Mouse (Mus musculus) neural tube, embryonic 15.5 days (tissue): ENCODE measurements around the gene Cyth3. TPM values are rescaled to one million over a fixed set of nuclear protein-coding genes. Genes with fewer than 3 reads are reported as not detected.

ENCODE experiments used
- ATAC-seq: fragments of 200-750 bp; cut with Nextera tagmentation; 2 replicates; pipeline ENCODE4 v1.8.0; 2017; ENCODE audit warnings: mild to moderate bottlenecking, moderate TSS enrichment, moderate library complexity; ENCODE audit not compliant: low FRiP score
- H3K27ac ChIP-seq: fragments of 300-500 bp; sonication (generic); replicated peaks from 2 replicates; pipeline ENCODE4 v1.5.1; 2015; ENCODE audit warnings: mild to moderate bottlenecking, inconsistent platforms
- H3K27me3 ChIP-seq: fragments of 300-500 bp; sonication (generic); replicated peaks from 2 replicates; pipeline ENCODE4 v1.6.1; 2015; ENCODE audit warnings: inconsistent platforms
- H3K36me3 ChIP-seq: fragments of 300-500 bp; sonication (generic); 2 replicates; pipeline ENCODE4 v1.6.1; 2015; ENCODE audit warnings: inconsistent platforms
- H3K4me1 ChIP-seq: fragments of 300-500 bp; sonication (generic); 2 replicates; pipeline ENCODE4 v1.6.1; 2015; ENCODE audit warnings: inconsistent platforms
- H3K4me2 ChIP-seq: fragments of 300-500 bp; sonication (generic); 2 replicates; pipeline ENCODE4 v1.6.1; 2015; ENCODE audit warnings: inconsistent platforms, mild to moderate bottlenecking, moderate library complexity
- H3K4me3 ChIP-seq: fragments of 300-500 bp; sonication (generic); replicated peaks from 2 replicates; pipeline ENCODE4 v1.5.1; 2015; ENCODE audit warnings: mild to moderate bottlenecking, inconsistent platforms
- H3K9ac ChIP-seq: fragments of 300-500 bp; sonication (generic); replicated peaks from 2 replicates; pipeline ENCODE4 v1.6.1; 2015; ENCODE audit warnings: mild to moderate bottlenecking, inconsistent platforms
- H3K9me3 ChIP-seq: fragments of 300-500 bp; sonication (generic); replicated peaks from 2 replicates; pipeline ENCODE4 v1.6.1; 2016; ENCODE audit warnings: inconsistent platforms
- WGBS: fragments of 180-500 bp; shearing (Covaris S2); methylation state at CpG from one replicate; pipeline ENCODE4 v1.1.7; 2015; ENCODE audit warnings: mixed read lengths; 5-methylcytosine and 5-hydroxymethylcytosine counted together
- polyA plus RNA-seq: library from polyadenylated mRNA; unstranded; fragments of >200 nt; fragmentation: Nextera tagmentation; extraction: Ambion mirVana; gene quantifications from 2 replicates; pipeline ENCODE4 v1.2.1, GENCODE M21; 2015

Gene Cyth3
- polyA plus RNA-seq, 1 experiment from 2014 or later: 42.2 TPM

DNA sequence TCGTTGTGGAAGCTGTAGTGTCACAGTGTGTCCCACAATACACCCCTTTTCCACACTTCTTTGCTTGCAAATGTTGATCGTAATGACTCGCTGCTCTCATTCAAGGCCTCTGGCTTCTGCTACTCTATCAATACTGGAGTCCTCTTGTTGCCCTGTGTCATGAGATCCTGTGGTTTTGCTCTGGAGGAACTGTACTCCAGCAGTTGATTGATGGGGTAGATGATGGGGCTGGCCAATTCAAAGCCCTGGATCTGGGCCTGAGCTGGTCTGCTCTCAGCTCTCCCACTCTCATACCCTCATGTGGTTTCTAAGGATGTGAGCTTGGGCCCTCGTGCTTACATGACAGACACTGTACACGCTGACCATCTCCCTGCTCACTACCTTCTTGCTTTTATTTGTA, 52.3 kb downstream of the Cyth3 start:
- Histone ChIP-seq H3K27me3 (no peaks in the 10 kb centered on the region), H3K27ac (no peak overlapping the region), H3K4me2 (no peak overlapping the region), H3K4me1 (peaks cover 7% of the 10 kb centered on the region; the same call in 1 of the 2 replicates), H3K9me3 (no peaks in the 10 kb centered on the region), H3K36me3 (no peaks in the 10 kb centered on the region), H3K4me3 (no peak overlapping the region), H3K9ac (no peak overlapping the region)
- ATAC-seq: no peak
- 72% methylated on average over 5 of the region's 5 CpGs for WGBS

DNA sequence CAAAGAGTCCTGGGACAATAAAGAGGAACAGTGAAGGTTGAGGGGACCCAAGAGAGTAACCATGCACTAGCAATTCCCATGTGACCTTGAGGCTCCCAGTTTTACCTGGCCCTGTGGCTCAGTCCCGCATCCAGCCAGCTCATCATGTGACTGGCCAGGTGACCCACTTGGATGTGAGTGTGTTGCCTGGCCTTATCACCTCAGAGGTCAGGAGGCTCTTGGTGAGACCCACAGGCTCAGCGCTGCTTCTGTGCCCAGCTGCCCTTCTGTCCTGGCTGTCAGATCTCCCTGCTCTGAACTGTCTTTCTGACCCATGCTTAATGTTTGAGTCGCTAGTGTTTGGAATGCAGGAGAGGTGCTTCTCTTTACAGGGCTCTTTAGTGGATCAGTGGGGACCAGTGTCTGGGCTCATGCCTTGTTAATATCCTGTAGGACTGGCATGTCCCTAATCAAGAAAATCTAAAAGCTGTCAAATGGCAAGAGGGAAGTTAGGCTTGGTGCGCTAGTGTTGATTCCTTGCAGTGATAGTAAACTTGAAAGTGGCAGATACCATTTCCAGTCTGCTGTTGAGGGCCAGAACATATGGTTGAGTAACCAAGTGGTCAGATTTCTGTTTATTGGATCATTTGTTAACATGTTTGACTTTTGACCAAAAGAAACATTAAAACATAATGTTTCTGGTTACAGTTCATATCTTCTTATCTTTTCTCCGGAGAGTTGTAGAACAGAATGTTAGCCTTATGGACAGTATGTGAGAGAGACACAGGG, 54.2 kb downstream of the Cyth3 start:
- Histone ChIP-seq H3K4me2 (no peak overlapping the region), H3K9ac (no peak overlapping the region), H3K27me3 (no peaks in the 10 kb centered on the region), H3K9me3 (no peaks in the 10 kb centered on the region), H3K27ac (no peak overlapping the region), H3K36me3 (no peaks in the 10 kb centered on the region), H3K4me1 (peaks cover 10% of the 10 kb centered on the region), H3K4me3 (no peak overlapping the region)
- WGBS: 86% methylated on average over 5 of the region's 5 CpGs
- ATAC-seq: no peak

DNA sequence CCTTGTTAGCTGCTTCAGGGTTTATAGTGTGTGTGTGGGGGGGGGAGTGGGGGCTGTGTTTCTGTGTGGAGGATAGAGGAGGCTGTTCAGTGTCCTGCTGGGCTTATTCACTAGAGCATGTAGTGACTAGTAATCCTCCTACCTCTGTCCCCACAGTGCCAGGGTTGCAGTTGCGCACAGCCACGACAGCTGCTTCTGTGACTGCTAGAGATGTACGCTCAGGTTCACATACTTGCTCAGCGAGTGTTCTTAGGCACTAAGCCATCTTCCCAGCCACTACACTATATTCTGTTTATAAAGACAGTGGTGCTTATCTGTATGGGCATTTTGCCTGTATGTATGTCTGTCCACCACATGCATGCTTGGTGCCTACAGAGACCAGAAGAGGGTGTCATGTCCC, 55.1 kb downstream of the Cyth3 start:
- no peaks in the 10 kb centered on the region for H3K36me3 ChIP-seq
- no peak for ATAC-seq
- no peak overlapping the region for H3K4me2 ChIP-seq
- H3K4me1 ChIP-seq: peaks cover 10% of the 10 kb centered on the region
- H3K9ac ChIP-seq: no peak overlapping the region
- H3K27me3 ChIP-seq: no peaks in the 10 kb centered on the region
- H3K27ac ChIP-seq: no peak overlapping the region
- 67% methylated on average over 4 of the region's 4 CpGs for WGBS
- H3K4me3 ChIP-seq: no peak overlapping the region
- H3K9me3 ChIP-seq: no peaks in the 10 kb centered on the region

DNA sequence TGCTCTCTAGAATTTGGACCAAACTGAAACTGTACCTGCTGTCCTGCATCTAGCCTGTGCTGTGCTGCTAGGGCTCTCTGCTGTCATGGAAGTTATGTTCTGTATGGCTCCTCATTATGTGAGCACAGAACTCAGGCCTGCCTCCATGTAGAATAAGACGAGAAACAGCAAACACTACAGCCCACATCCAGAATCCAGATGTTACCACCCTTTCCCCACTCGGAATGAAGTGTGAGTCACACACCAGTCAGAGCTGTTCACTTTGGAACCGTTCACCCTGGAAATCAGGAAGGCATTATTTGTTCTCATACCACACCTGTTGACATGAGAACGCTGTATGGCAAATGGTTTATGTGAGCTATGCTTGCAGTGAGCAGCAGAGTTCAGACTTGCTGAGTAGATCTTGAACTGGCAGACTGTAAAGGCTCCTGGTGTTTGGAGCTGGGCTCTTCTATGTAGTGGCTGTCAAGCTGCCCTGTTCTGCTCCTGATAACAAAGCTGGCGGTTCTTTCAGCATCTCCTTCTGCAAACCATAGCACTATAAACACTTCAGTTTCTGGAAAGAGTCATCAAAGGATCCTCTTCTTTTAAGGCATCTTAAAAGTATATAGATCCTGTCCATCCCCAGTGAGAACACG, 56.5 kb downstream of the Cyth3 start:
- no peaks in the 10 kb centered on the region for H3K27me3 ChIP-seq
- no peak overlapping the region for H3K4me2 ChIP-seq
- WGBS: 79% methylated on average over 6 of the region's 6 CpGs
- no peaks in the 10 kb centered on the region for H3K9me3 ChIP-seq
- H3K4me1 ChIP-seq: peaks cover 15% of the 10 kb centered on the region
- H3K9ac ChIP-seq: no peak overlapping the region
- H3K4me3 ChIP-seq: no peak overlapping the region
- H3K27ac ChIP-seq: no peak overlapping the region
- no peaks in the 10 kb centered on the region for H3K36me3 ChIP-seq
- ATAC-seq: no peak

DNA sequence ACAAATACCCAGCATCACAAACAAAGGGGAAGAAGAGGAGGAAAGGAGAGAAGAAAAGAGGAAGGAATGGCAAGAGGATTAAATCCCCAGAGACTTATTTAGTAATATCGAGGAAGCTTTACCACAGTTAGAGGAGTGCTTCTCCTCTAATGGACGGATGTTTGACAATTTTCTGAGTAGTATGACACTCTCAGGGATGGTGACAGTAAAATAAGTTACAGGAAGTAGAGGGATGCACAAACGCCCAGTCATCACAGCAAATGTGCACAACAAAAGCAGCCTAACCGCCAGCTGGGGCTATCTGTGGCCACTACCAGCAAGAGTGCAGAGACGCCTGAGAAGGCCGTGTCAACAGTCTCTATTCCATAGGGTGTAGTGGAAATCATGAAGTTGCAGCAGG, 57.4 kb downstream of the Cyth3 start:
- Histone ChIP-seq H3K9me3 (no peaks in the 10 kb centered on the region), H3K9ac (no peak overlapping the region), H3K36me3 (no peaks in the 10 kb centered on the region), H3K4me1 (peaks cover 11% of the 10 kb centered on the region), H3K4me3 (no peak overlapping the region), H3K4me2 (no peak overlapping the region), H3K27ac (no peak overlapping the region), H3K27me3 (no peaks in the 10 kb centered on the region)
- WGBS: 65% methylated on average over 6 of the region's 6 CpGs
- ATAC-seq: no peak

DNA sequence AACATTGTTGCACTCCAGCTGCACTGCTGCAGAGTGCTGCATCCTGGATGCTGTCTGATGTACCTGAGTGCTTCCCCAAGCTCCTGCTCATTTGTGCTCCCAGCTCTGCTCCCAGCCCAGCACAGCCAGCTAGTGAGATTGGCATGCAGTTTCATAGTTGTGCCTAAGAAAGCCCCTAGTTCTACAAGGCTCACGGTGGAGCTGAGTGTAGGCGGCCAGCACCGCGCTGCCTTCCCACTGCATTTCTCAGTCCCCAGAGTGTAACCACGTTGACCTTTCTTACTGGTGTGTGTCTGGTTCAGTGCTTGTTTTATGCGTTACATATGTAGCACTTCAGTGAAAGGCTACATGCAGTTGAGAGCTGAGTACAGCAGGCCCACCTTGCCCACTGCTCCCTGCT, 61.4 kb downstream of the Cyth3 start:
- WGBS: 83% methylated on average over 6 of the region's 6 CpGs
- Histone ChIP-seq H3K27ac (no peak overlapping the region), H3K9me3 (no peaks in the 10 kb centered on the region), H3K4me1 (peaks cover 8% of the 10 kb centered on the region; the same call in 1 of the 2 replicates), H3K9ac (no peak overlapping the region), H3K4me3 (no peak overlapping the region), H3K27me3 (no peaks in the 10 kb centered on the region), H3K36me3 (peaks cover 18% of the 10 kb centered on the region), H3K4me2 (no peak overlapping the region)
- no peak for ATAC-seq

DNA sequence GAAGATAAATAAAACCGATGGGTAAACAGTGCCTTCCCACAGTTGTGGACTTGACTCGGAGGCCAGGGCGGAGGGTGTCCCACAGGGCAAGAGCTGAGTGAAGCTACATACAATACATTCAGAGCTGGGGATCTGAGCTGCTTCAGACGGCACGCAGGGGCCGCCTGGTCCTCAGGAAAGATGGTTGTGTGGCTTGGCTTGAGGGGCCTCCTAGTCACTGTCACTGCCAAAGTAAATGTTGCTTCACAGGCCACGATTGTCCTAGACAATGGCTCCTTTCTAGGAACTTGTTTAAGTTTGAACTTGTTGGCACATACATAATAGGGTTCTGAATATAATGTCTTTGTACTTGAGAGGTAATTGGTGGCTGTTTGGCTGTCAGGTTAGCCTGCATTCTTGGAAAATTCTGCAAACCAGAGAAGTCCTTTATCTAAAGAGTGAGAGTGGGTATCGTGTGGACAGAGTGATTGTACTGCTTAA, 62.7 kb downstream of the Cyth3 start:
- ATAC-seq: no peak
- Histone ChIP-seq H3K4me2 (no peak overlapping the region), H3K4me3 (no peak overlapping the region), H3K27ac (no peak overlapping the region), H3K9me3 (no peaks in the 10 kb centered on the region), H3K9ac (no peak overlapping the region), H3K36me3 (peaks cover 18% of the 10 kb centered on the region), H3K27me3 (no peaks in the 10 kb centered on the region), H3K4me1 (peaks cover 5% of the 10 kb centered on the region; the same call in 1 of the 2 replicates)
- WGBS: 71% methylated on average over 8 of the region's 8 CpGs

DNA sequence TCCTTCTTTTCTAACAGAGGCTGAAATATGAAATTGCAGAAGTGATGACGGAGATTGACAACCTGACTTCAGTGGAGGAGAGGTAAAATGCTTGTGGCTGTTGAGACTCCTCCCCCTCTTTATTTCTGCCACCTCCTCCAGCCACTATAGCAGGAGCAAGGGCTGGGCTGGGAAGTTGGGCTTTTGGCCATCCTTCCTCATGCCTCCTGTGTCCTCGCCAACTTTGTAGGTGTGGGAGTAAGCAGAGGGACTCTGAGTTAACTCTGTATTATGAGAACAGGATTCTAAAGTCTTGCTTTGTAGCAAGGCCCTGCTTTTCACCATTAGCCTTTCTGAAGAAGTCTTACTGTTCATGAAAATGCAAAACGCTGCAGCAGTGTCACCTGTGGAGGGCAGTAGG, 64.2 kb downstream of the Cyth3 start:
- no peak overlapping the region for H3K4me2 ChIP-seq
- no peak for ATAC-seq
- H3K4me3 ChIP-seq: no peak overlapping the region
- 0 out of 2 replicates have a peak, but pooled peaks cover 5% of the 10 kb centered on the region for H3K4me1 ChIP-seq
- H3K9ac ChIP-seq: no peak overlapping the region
- H3K36me3 ChIP-seq: peaks cover 20% of the 10 kb centered on the region
- H3K27me3 ChIP-seq: no peaks in the 10 kb centered on the region
- 94% methylated on average over 3 of the region's 3 CpGs for WGBS
- no peaks in the 10 kb centered on the region for H3K9me3 ChIP-seq
- H3K27ac ChIP-seq: no peak overlapping the region

DNA sequence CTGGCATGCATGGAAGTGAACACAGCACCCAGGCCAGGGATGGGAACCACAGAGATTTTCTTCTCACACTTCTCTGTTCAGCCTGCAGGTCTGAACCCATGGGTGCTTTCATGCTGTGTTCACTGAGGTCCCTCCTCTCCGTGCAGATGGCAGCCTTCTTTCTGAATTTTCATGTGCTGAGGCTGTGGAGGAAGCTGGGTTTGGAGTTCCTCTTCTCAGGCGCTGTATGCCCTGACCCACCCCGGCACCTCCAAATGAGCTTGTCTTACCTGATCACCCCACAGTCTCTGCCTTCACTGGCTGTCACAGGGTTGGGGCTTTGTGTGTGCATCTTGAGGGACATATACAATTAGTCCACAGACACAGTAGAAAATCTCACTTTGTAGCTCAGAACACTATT, 65.3 kb downstream of the Cyth3 start:
- 0 out of 2 replicates have a peak, but pooled peaks cover 5% of the 10 kb centered on the region for H3K4me1 ChIP-seq
- H3K4me2 ChIP-seq: no peak overlapping the region
- no peaks in the 10 kb centered on the region for H3K27me3 ChIP-seq
- WGBS: 98% methylated on average over 3 of the region's 3 CpGs
- no peak overlapping the region for H3K27ac ChIP-seq
- H3K36me3 ChIP-seq: peaks cover 22% of the 10 kb centered on the region
- no peak overlapping the region for H3K4me3 ChIP-seq
- no peaks in the 10 kb centered on the region for H3K9me3 ChIP-seq
- no peak for ATAC-seq
- H3K9ac ChIP-seq: no peak overlapping the region

DNA sequence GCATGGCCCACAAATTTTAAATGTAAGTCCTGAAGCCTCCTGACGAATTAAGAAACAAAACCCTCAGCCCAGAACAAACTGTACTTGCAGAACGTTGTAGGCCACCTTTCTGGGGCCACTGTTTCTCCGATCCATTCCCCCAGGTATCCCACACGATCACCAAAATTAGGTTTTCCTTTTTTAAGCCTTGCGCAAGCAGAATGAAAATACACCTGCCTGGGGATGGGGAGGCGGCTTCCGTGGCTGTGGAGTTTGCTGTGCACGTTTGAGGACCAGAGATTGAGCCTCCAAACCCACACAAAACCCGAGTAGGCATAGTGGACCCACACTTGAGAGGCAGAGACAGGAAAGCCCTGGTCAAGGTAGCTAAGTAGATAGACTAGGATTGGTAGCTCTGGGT, 68.1 kb downstream of the Cyth3 start:
- Histone ChIP-seq H3K4me2 (no peak overlapping the region), H3K9ac (no peak overlapping the region), H3K9me3 (no peaks in the 10 kb centered on the region), H3K4me3 (no peak overlapping the region), H3K27ac (no peak overlapping the region), H3K4me1 (no peaks in the 10 kb centered on the region), H3K36me3 (peaks cover 43% of the 10 kb centered on the region), H3K27me3 (no peaks in the 10 kb centered on the region)
- ATAC-seq: no peak
- WGBS: 88% methylated on average over 9 of the region's 9 CpGs

DNA sequence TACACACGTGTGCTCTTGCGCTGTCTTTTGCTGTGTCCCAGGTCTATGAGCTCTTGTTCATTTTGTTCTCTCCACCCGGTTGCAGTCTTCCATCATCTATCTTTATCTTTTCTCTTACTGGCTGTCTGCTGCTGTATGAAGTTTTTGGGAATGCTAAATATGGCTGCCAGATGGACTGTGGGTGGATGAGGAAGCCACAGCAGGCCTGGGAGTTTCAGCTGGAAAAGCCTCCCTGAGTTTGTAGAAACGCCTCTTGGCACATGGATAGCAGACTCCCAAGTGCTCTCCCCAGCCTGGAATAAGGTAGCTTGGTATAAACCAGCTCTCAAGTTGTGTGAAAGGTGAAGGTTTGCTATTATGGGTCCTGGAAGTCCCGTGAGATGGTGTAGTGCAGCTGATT, 68.7 kb downstream of the Cyth3 start:
- no peaks in the 10 kb centered on the region for H3K4me1 ChIP-seq
- 92% methylated on average over 5 of the region's 5 CpGs for WGBS
- no peak overlapping the region for H3K27ac ChIP-seq
- peaks cover 43% of the 10 kb centered on the region for H3K36me3 ChIP-seq
- no peak overlapping the region for H3K9ac ChIP-seq
- H3K9me3 ChIP-seq: no peaks in the 10 kb centered on the region
- H3K27me3 ChIP-seq: no peaks in the 10 kb centered on the region
- no peak for ATAC-seq
- H3K4me2 ChIP-seq: no peak overlapping the region
- H3K4me3 ChIP-seq: no peak overlapping the region

DNA sequence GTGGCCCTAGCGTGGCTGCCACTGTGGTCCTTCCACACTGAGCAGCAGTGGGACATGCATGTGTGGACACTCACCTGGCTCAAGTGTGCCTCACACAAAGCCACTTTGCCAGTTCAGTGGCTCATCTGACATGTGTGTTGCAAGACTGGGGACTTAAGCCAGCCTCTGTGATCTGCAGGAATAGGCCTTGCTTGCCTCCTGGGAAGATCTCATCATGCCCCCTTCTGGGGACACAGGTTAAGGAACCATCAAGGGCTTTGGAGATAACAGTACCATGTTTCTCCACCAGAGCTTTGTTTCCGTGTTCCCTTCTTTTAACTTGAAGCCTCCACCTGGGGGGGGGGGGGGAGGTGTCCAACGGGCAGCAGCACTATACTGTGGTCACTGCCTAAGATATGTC, 74.1 kb downstream of the Cyth3 start:
- Histone ChIP-seq H3K4me2 (no peak overlapping the region), H3K27ac (no peak overlapping the region), H3K9ac (no peak overlapping the region), H3K4me1 (no peaks in the 10 kb centered on the region), H3K27me3 (no peaks in the 10 kb centered on the region), H3K9me3 (no peaks in the 10 kb centered on the region), H3K36me3 (peaks cover 54% of the 10 kb centered on the region), H3K4me3 (no peak overlapping the region)
- ATAC-seq: no peak
- WGBS: 74% methylated on average over 3 of the region's 3 CpGs
